ENCODE assay signal across 11 mouse cellular contexts in the genomic region with DNA sequence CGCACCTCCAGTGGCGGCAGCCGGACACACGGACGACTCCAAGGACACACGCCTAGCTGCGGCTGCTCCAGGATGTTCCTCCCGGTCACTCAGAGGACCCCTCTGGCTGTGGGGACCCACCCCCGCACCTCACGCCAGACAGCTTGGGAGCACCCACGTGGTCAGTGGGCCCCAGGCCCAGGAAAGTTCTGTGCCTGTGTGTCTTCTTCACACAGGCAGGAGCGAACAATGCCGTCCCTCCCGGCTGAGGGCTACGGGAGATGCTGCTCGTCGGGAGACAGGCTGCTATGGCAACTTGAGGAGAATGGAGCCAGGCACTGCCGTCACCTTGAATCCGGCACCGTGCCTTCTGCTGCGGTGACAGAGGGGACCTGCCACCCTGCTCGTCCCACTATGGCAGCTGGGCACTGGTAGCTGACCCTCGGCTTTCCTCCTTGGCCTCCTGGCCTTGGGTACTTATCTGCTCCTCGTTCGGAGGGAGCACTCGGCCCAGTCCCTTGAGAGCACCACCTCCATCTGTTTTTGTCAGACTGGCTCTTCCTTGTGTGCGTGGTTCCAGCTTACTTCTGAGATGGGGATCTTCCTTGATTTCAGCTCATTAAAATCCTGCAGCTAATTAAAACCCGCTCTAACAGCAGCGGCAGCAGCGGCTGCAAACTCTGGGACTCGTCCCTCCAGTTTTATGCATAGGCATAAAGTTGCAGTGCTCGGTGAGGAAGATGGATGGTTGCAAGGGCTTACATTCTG. TPM values are rescaled to one million over a fixed set of nuclear protein-coding genes. Genes with fewer than 3 reads are reported as not detected.
DNase-seq lines count a peak whose midpoint lies in the region; ATAC-seq and TF ChIP-seq lines count a peak whose summit lies in the region.
"Had no signal": no experiment of that assay in that cellular context is flagged by ENCODE, and none has a peak within 500 bp of the region (broad histone marks: within the 10 kb centered on the region; RNA-seq: fewer than 3 reads in every experiment).

No protein-coding gene starts in this region.

- no peak for TF ChIP-seq POLR2A in heart, adult 2 months (IDR thresholded peaks at IDR 0.05; ENCODE audit: insufficient read depth, low read depth, low read length)

- 31% methylated on average over 32 of the region's 32 CpGs for WGBS in hindbrain, embryonic 14.5 days
- 73% methylated on average over 32 of the region's 32 CpGs for WGBS in liver, embryonic 11.5 days
- 70% methylated on average over 32 of the region's 32 CpGs for WGBS in heart, adult 2 months

- H3K9me3 ChIP-seq in E14TG2a.4 (ENCODE audit: low read length), result no peaks in the 10 kb centered on the region
- peaks cover 3% of the 10 kb centered on the region; the same call in 1 of the 2 replicates for H3K9me3 ChIP-seq in hindbrain, embryonic 14.5 days (ENCODE audit: control insufficient read depth, low read length)
- no peaks in the 10 kb centered on the region for H3K9me3 ChIP-seq in liver, embryonic 11.5 days (ENCODE audit: control insufficient read depth, low read length)

- H3K79me2 ChIP-seq in heart, adult 2 months (replicated peaks; ENCODE audit: control insufficient read depth, insufficient read depth, low read length), result no peaks in the 10 kb centered on the region

- peaks cover 46% of the 10 kb centered on the region for H3K4me1 ChIP-seq in E14TG2a.4 (replicated peaks; ENCODE audit: low read depth, low read length)
- H3K4me1 ChIP-seq in hindbrain, embryonic 14.5 days (replicated peaks; ENCODE audit: control insufficient read depth, insufficient read depth, low read length), result peaks cover 12% of the 10 kb centered on the region
- no peaks in the 10 kb centered on the region for H3K4me1 ChIP-seq in liver, embryonic 11.5 days (replicated peaks; ENCODE audit: control insufficient read depth, insufficient read depth, low read length)
- H3K4me1 ChIP-seq in heart, adult 2 months (ENCODE audit: control insufficient read depth, insufficient read depth, low read length), result no peaks in the 10 kb centered on the region

- no peak for TF ChIP-seq CTCF in E14TG2a.4 (conservative IDR thresholded peaks at IDR 0.05; ENCODE audit: low read length)
- TF ChIP-seq CTCF in heart, adult 2 months (IDR thresholded peaks at IDR 0.05), result no peak

- H3K27ac ChIP-seq in hindbrain, embryonic 14.5 days, result peak overlapping the region; percentile 60; the same call in 1 of the 2 replicates
- no peak overlapping the region for H3K27ac ChIP-seq in liver, embryonic 11.5 days (ENCODE audit: low read depth, low read length)
- H3K27ac ChIP-seq in heart, adult 2 months, result no peak overlapping the region
- H3K27ac ChIP-seq: macrophage had no signal

- H3K9ac ChIP-seq in hindbrain, embryonic 14.5 days, result peak overlapping the region; percentile 5; the same call in 1 of the 2 replicates
- no peak overlapping the region for H3K9ac ChIP-seq in liver, embryonic 11.5 days (ENCODE audit: low read depth, low read length)
- no peak overlapping the region for H3K9ac ChIP-seq in heart, adult 2 months (ENCODE audit: low read depth, low read length)

- peak overlapping the region; percentile 31 for H3K4me2 ChIP-seq in hindbrain, embryonic 14.5 days (replicated peaks)
- H3K4me2 ChIP-seq in liver, embryonic 11.5 days, result no peak overlapping the region

- ATAC-seq in hindbrain, embryonic 14.5 days (ENCODE audit: low FRiP score), result 0 out of 2 replicates have a peak, but pooled peaks have one; percentile 31
- no peak for ATAC-seq in liver, embryonic 11.5 days (replicated peaks; ENCODE audit: low FRiP score)

- no peaks in the 10 kb centered on the region for H3K36me3 ChIP-seq in E14TG2a.4 (ENCODE audit: insufficient read depth, low read length)
- no peaks in the 10 kb centered on the region for H3K36me3 ChIP-seq in hindbrain, embryonic 14.5 days (replicated peaks; ENCODE audit: control insufficient read depth, insufficient read depth)
- no peaks in the 10 kb centered on the region for H3K36me3 ChIP-seq in liver, embryonic 11.5 days (ENCODE audit: control insufficient read depth, insufficient read depth, low read length)
- no peaks in the 10 kb centered on the region for H3K36me3 ChIP-seq in heart, adult 2 months (ENCODE audit: control insufficient read depth, insufficient read depth, low read length)

- intact Hi-C loops in heart, adult 2 months (cut with DNase I), result no loop called here

- TF ChIP-seq EP300 in heart, adult 2 months (IDR thresholded peaks at IDR 0.05; ENCODE audit: insufficient read depth, low read depth, low read length), result no peak

- DNase-seq in layer of hippocampus, postnatal 10 days (ENCODE audit: low spot score in 2 of 2), result peak; percentile 40 to 52
- DNase-seq in layer of hippocampus, adult 9-10 months (ENCODE audit: low spot score), result no peak
- peak; percentile 29 for DNase-seq in ZHBTc4 (ENCODE audit: low read depth, low spot score)
- no peak for DNase-seq in hindbrain, embryonic 14.5 days (ENCODE audit: low spot score)
- DNase-seq in liver, embryonic 11.5 days (ENCODE audit: low spot score), result no peak
- DNase-seq in heart, adult 2 months, result no peak
- DNase-seq in gastrocnemius, adult 8-10 months (ENCODE audit: low spot score in 2 of 2), result no peak
- DNase-seq: layer of hippocampus, adult 9-11 months had no signal

- peak overlapping the region; percentile 32; the same call in 1 of the 2 replicates for H3K4me3 ChIP-seq in E14TG2a.4 (replicated peaks; ENCODE audit: low read length)
- H3K4me3 ChIP-seq in hindbrain, embryonic 14.5 days (replicated peaks; ENCODE audit: low read length), result no peak overlapping the region
- H3K4me3 ChIP-seq in liver, embryonic 11.5 days (ENCODE audit: low read depth, low read length), result no peak overlapping the region
- no peak overlapping the region for H3K4me3 ChIP-seq in heart, adult 2 months

- H3K27me3 ChIP-seq in E14TG2a.4 (ENCODE audit: insufficient read depth, low read length), result peaks cover 37% of the 10 kb centered on the region
- H3K27me3 ChIP-seq in hindbrain, embryonic 14.5 days (ENCODE audit: control insufficient read depth, insufficient read depth, low read length), result no peaks in the 10 kb centered on the region
- no peaks in the 10 kb centered on the region for H3K27me3 ChIP-seq in liver, embryonic 11.5 days (replicated peaks; ENCODE audit: control insufficient read depth, insufficient read depth, low read length)
- H3K27me3 ChIP-seq in heart, adult 2 months (ENCODE audit: control insufficient read depth, insufficient read depth, low read length), result no peaks in the 10 kb centered on the region

RNA-seq across cellular contexts. Expression of gene Chst8, which starts 59.2 kb away (rescaled TPM):
- 10 to 100 TPM; 24.0 to 34.8 TPM for total RNA-seq in layer of hippocampus, postnatal 10 days (2021)
- polyA plus RNA-seq in hindbrain, embryonic 14.5 days (2014; fragmentation: Nextera tagmentation; extraction: Ambion mirVana), result 8.5 and 10.4 TPM in 2 replicates
- 0.75 and 0.79 TPM in 2 replicates for polyA plus RNA-seq in liver, embryonic 11.5 days (2014; fragmentation: Nextera tagmentation; extraction: Ambion mirVana)
- under 1 TPM in 1 of 2 experiments, not detected in 1; 0.39 TPM for total RNA-seq in heart, adult 2 months (2021)
- polyA plus RNA-seq in heart, adult 2 months (2012; rRNA removed), result 0.23 and 0.41 TPM in 2 replicates
- total RNA-seq in gastrocnemius, adult 8-10 months (2022), result 1 to 10 TPM in 1 of 4 experiments, under 1 TPM in 3; 0.29 to 1.6 (median 0.55) TPM
- total RNA-seq: MEL had no signal
- polyA plus RNA-seq: macrophage had no signal

Comparison
In these comparisons a context has a peak if more than half of its experiments do, and no peak if none do; other contexts are left out.
1. DNase-seq: peak in layer of hippocampus, postnatal 10 days (2 of 2) and ZHBTc4 (single experiment); none in layer of hippocampus, adult 9-10 months (single experiment), hindbrain, embryonic 14.5 days (single experiment), liver, embryonic 11.5 days (single experiment), heart, adult 2 months (0 of 2) and gastrocnemius, adult 8-10 months (0 of 2).
2. RNA of gene Chst8, which starts 59.2 kb away (total RNA-seq): 24.0 to 34.8 TPM in layer of hippocampus, postnatal 10 days; 0.29 to 1.6 TPM in gastrocnemius, adult 8-10 months and 0.39 TPM in heart, adult 2 months; every median in the first group is over 4 times any median in the second.